Mouse (Mus musculus) v-Abl transformed pro-B cells (cell line): ENCODE data around the gene Vav3.

Experiments
- in situ Hi-C, 2 experiments: fragments of 400-800 bp; cut with MboI; formaldehyde crosslinking; loops; one replicate each; pipeline ENCODE4 v1.15.1; 2025; ENCODE audit not compliant: unreplicated experiment in 2 of 2

Vav3 gene

GRCm38 (mm10) chr3:109562268-109562667 is 221.8 kb downstream of the Vav3 start:
- in situ Hi-C loops = no loop called here

GRCm38 (mm10) chr3:109564443-109564842 is 224.0 kb downstream of the Vav3 start:
- in situ Hi-C loops = no loop called here

- in situ Hi-C loops = no loop called here
Observed at GRCm38 (mm10) chr3:109568542-109569265, 228.3 kb downstream of the Vav3 start.

GRCm38 (mm10) chr3:109571483-109571882 is 231.0 kb downstream of the Vav3 start:
- in situ Hi-C loops = no loop called here

- in situ Hi-C loops = no loop called here
Observed at GRCm38 (mm10) chr3:109572871-109573270, 232.4 kb downstream of the Vav3 start.

DNA sequence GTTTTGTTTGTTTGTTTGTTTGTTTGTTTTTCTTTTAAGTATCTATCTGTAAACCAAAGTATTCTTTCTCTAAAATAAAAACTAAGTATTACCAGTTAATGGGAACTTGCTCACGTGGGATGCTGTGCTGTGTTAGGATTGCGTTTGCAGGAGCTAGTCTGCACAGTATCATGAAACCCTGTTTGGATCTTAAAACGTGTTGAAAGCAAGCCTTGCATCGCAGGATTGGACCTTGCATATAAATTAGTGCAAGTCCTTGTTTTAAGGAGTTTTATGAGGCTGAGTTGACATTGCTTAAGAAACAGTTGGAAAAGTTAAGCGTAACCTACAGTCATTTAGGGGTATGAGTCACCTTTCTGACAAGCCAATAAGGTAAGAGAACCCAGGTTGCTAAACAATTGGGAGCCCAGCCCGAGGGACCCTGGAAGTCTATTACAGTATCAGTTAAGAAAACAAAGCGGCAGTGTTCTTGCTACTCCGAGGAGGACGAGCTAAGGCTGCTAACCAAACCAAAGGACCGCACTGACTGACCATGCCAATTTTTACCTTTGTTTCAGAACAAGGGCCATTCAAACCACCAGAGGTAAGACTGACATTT is 233.2 kb downstream of the Vav3 start:
- in situ Hi-C loops = no loop called here

GRCm38 (mm10) chr3:109574161-109574560 is 233.7 kb downstream of the Vav3 start:
- in situ Hi-C loops = no loop called here

- in situ Hi-C loops = no loop called here
Observed at GRCm38 (mm10) chr3:109578347-109578746, 237.9 kb downstream of the Vav3 start.

DNA sequence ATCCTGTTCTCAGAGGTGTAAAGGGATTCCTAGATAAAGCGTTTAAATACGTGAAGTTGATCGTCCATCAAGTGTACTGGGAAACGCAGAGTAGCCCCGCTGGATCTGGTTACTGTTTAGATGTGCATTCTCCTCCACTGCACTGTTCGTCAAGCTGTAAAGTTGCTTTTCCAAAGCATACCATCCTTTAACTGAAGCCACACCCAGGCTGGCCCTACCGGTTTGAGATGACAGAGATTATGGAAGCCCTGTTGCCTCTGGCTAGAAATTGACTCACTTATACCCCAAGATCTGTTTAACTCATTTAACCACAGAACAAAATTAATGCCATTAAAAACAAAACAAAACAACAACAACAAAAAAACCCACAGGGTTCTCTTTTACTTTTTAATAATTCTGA is 238.5 kb downstream of the Vav3 start:
- in situ Hi-C loops = no loop called here

GRCm38 (mm10) chr3:109585946-109586345 is 245.5 kb downstream of the Vav3 start:
- in situ Hi-C loops = no loop called here

DNA sequence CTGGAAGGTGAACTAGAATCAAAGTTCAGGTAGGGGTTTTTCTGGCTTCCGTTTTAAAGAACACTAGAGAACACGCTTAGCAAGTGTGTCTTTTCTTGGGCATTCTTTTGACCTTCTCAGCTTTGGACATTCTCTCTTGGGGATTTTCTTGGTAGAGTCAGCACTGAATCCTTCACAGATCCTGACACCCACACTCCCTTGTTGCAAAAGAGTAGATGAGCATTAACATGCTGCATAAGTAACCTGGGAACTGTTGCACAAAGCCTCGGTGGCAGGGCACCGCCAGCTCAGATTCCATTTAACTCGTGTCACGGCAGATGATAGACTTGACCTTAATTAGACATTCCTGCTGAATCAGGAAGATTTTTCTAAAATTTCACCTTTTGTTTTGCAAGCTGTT is 252.5 kb downstream of the Vav3 start:
- in situ Hi-C loops = no loop called here

DNA sequence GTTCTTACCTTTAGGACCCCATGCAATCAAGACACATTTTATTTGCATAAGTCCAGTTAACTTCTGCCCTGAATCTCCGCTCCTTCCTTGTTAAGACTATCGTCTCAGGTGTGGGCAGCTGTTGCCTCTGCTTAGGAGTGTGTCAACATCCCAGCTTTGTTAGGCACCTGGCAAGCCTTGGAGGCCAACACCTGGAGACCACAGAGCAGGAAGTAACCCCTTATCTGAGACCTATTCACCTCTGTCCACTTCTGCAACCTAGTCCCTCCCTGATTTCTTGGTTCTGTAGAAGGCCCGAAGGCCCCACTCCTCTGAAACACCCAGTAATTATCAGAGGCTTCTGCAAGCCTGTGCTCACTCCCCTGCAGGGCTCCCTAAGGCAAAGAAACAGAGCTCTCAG is 255.6 kb downstream of the Vav3 start:
- in situ Hi-C loops = no loop called here

- in situ Hi-C loops = no loop called here
Observed at GRCm38 (mm10) chr3:109600699-109601451, 260.4 kb downstream of the Vav3 start.

GRCm38 (mm10) chr3:109602753-109603152 is 262.3 kb downstream of the Vav3 start:
- in situ Hi-C loops = no loop called here

GRCm38 (mm10) chr3:109606121-109606520 is 265.7 kb downstream of the Vav3 start:
- in situ Hi-C loops = no loop called here

- in situ Hi-C loops = no loop called here
Observed at GRCm38 (mm10) chr3:109621721-109622120, 281.3 kb downstream of the Vav3 start.

DNA sequence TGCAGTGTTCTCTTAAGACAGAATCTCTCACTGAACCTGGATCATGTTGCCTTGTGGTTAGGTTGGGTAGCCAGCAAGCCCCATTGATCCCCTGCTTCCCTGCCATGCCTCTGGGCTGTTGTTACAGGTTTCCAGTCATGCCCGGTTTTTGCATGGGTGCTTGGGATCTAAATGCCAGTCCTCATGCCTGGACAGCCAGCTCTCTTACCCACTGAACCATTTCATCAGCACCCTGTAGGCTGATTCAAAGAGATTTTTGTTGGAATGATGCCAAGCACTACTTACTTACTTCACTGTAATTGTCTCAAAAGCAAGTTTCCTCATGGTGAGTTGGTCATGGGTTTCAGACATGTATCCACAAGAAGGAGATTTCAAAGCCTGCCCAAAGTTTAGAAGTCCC is 281.9 kb downstream of the Vav3 start:
- in situ Hi-C loops = no loop called here

- in situ Hi-C loops = no loop called here
Observed at GRCm38 (mm10) chr3:109622816-109623215, 282.4 kb downstream of the Vav3 start.

DNA sequence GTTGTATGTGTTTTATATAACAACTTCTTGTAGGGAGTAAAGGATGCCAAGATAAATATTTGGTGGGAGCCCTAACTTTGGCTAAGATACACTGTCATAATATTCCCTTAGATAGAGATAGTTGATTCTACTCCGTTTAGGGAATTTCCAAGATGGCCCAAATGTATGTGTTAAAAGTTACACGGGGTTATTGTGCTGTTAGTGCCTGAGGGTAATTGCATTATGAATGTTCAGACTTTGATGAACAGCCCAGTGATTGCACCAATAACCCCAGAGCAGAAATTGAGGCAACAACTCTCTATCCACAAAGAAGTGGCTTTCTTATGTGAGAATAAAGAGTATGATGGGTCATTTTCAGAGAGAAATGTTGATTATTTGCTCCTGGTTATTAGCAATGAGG is 283.3 kb downstream of the Vav3 start:
- in situ Hi-C loops = no loop called here

GRCm38 (mm10) chr3:109636045-109636444 is 295.6 kb downstream of the Vav3 start:
- in situ Hi-C loops = no loop called here

DNA sequence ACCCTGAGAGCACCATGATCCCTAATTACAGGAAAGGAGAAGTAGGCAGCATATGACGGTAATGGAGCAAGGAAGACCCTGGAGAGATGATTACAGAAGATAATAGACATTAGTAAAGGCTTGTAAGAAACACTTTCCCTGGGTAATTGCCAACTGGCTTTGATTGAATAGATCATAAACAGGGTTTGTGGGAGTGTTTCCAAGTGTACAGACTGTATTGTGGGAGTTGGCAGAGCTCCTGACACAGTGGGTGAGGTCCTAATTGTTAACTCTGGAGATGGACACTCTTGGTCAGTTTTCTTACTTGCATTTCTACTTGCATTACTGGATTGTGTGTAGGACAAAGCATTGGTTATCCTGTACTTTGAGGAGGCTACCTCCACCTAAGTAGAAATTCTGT is 298.9 kb downstream of the Vav3 start:
- in situ Hi-C loops = no loop called here

GRCm38 (mm10) chr3:109640796-109641195 is 300.3 kb downstream of the Vav3 start:
- in situ Hi-C loops = no loop called here
